Mouse (Mus musculus) forebrain, postnatal 0 days (tissue): ENCODE data around the gene Rnf220. TPM values are rescaled to one million over a fixed set of nuclear protein-coding genes. Genes with fewer than 3 reads are reported as not detected.

Source experiments
- ATAC-seq: fragments of 200-750 bp; cut with Nextera tagmentation; 2 replicates; pipeline ENCODE4 v1.8.0; 2017; ENCODE audit warnings: mild to moderate bottlenecking, moderate library complexity
- DNase-seq: peaks from one replicate; pipeline ENCODE4 v3.0.0-alpha.2; 2015
- H3K27ac ChIP-seq: fragments of 300-500 bp; sonication (generic); 2 replicates; pipeline ENCODE4 v1.5.1; 2014; ENCODE audit warnings: low read depth, mild to moderate bottlenecking, antibody characterized with exemption, low read length, moderate library complexity, mixed read lengths
- H3K27me3 ChIP-seq: fragments of 300-500 bp; sonication (generic); 2 replicates; pipeline ENCODE4 v1.6.1; 2014; ENCODE audit warnings: mild to moderate bottlenecking, low read length, mixed read lengths; ENCODE audit not compliant: insufficient read depth
- H3K36me3 ChIP-seq: fragments of 300-500 bp; sonication (generic); 2 replicates; pipeline ENCODE4 v1.6.1; 2014; ENCODE audit warnings: mild to moderate bottlenecking, moderate library complexity; ENCODE audit not compliant: insufficient read depth
- H3K4me1 ChIP-seq: fragments of 300-500 bp; sonication (generic); 2 replicates; pipeline ENCODE4 v1.6.1; 2014; ENCODE audit warnings: antibody characterized with exemption; ENCODE audit not compliant: insufficient read depth
- H3K4me2 ChIP-seq: fragments of 300-500 bp; sonication (generic); 2 replicates; pipeline ENCODE4 v1.6.1; 2014; ENCODE audit warnings: low read depth, mild to moderate bottlenecking, moderate library complexity
- H3K4me3 ChIP-seq: fragments of 300-500 bp; sonication (generic); 2 replicates; pipeline ENCODE4 v1.5.1; 2014; ENCODE audit warnings: low read depth, low read length, mixed read lengths
- H3K9ac ChIP-seq: fragments of 300-500 bp; sonication (generic); 2 replicates; pipeline ENCODE4 v1.6.1; 2014; ENCODE audit warnings: mild to moderate bottlenecking
- H3K9me3 ChIP-seq: fragments of 300-500 bp; sonication (generic); 2 replicates; pipeline ENCODE4 v1.6.1; 2016; ENCODE audit warnings: low read length
- CTCF ChIP-seq: sonication (generic); IDR thresholded peaks from 2 replicates; pipeline ENCODE4 v1.5.1; 2016; ENCODE audit warnings: antibody characterized with exemption, control low read depth, low read depth
- WGBS: fragments of 180-500 bp; shearing (Covaris S2); extraction: QIAGEN DNeasy Blood & Tissue Kit; methylation state at CpG from one replicate; pipeline ENCODE4 v1.1.7; 2014; 5-methylcytosine and 5-hydroxymethylcytosine counted together
- polyA plus RNA-seq: library from polyadenylated mRNA; unstranded; fragments of >200 nt; fragmentation: Nextera tagmentation; extraction: Ambion mirVana; gene quantifications from 2 replicates; pipeline ENCODE4 v1.2.1, GENCODE M21; 2015
- total RNA-seq: library from RNA; depleted of rRNA; stranded (reverse); fragments of >200 nt; gene quantifications from 2 replicates; pipeline ENCODE4 v1.2.3, GENCODE M21; 2014; rRNA removed

Gene Rnf220
- 160 and 185 TPM in 2 replicates for total RNA-seq
- 123 and 140 TPM in 2 replicates for polyA plus RNA-seq

GRCm38 (mm10) chr4:117496482-117497165, at the start of gene Rnf220:
Gene Rnf220 (minus strand): TSS chr4:117497052.
- TF ChIP-seq CTCF, result peak; percentile 37; the same call in 1 of the 2 replicates
- DNase-seq (peak; percentile 78), ATAC-seq (peak; percentile 88)
- Histone ChIP-seq H3K4me3 (peak within 1 kb of the TSS; percentile 34), H3K27me3 (peaks cover 38% of the 10 kb centered on the region), H3K36me3 (no peaks in the 10 kb centered on the region), H3K4me2 (peak within 1 kb of the TSS; percentile 57), H3K4me1 (0 out of 2 replicates have a peak, but pooled peaks cover 7% of the 10 kb centered on the region), H3K9ac (0 out of 2 replicates have a peak within 1 kb of the TSS, but pooled peaks have one; percentile 25), H3K9me3 (0 out of 2 replicates have a peak, but pooled peaks cover under 1% of the 10 kb centered on the region), H3K27ac (no peak within 1 kb of the TSS)
- under 1% methylated on average over 42 of the region's 42 CpGs for WGBS

- no peak overlapping the region for H3K9ac ChIP-seq
- no peaks in the 10 kb centered on the region for H3K9me3 ChIP-seq
- H3K27ac ChIP-seq, result no peak overlapping the region
- WGBS, result 93% methylated on average over 6 of the region's 6 CpGs
- H3K4me2 ChIP-seq, result no peak overlapping the region
- TF ChIP-seq CTCF, result no peak
- peaks cover 13% of the 10 kb centered on the region for H3K4me1 ChIP-seq
- H3K36me3 ChIP-seq, result no peaks in the 10 kb centered on the region
- no peak overlapping the region for H3K4me3 ChIP-seq
- no peaks in the 10 kb centered on the region for H3K27me3 ChIP-seq
- DNase-seq, result no peak
- ATAC-seq, result no peak
Measured at GRCm38 (mm10) chr4:117546616-117547015, 49.8 kb upstream of the Rnf220 start.

- no peak for ATAC-seq
- Histone ChIP-seq H3K4me1 (peaks cover 6% of the 10 kb centered on the region; the same call in 1 of the 2 replicates), H3K9ac (no peak overlapping the region), H3K36me3 (no peaks in the 10 kb centered on the region), H3K27me3 (no peaks in the 10 kb centered on the region), H3K9me3 (no peaks in the 10 kb centered on the region), H3K27ac (no peak overlapping the region), H3K4me3 (no peak overlapping the region), H3K4me2 (no peak overlapping the region)
- no peak for TF ChIP-seq CTCF
- DNase-seq, result no peak
- 91% methylated on average over 3 of the region's 3 CpGs for WGBS
Measured at GRCm38 (mm10) chr4:117545448-117545847, 48.6 kb upstream of the Rnf220 start.

GRCm38 (mm10) chr4:117540571-117540970, 43.7 kb upstream of the Rnf220 start:
- Histone ChIP-seq H3K4me1 (no peaks in the 10 kb centered on the region), H3K4me2 (no peak overlapping the region), H3K9ac (no peak overlapping the region), H3K9me3 (no peaks in the 10 kb centered on the region), H3K27ac (no peak overlapping the region), H3K27me3 (no peaks in the 10 kb centered on the region), H3K36me3 (no peaks in the 10 kb centered on the region), H3K4me3 (no peak overlapping the region)
- no peak for TF ChIP-seq CTCF
- ATAC-seq, result no peak
- 79% methylated on average over 5 of the region's 5 CpGs for WGBS
- no peak for DNase-seq

GRCm38 (mm10) chr4:117539329-117539980, 42.6 kb upstream of the Rnf220 start:
- 80% methylated on average over 8 of the region's 8 CpGs for WGBS
- Histone ChIP-seq H3K9me3 (no peaks in the 10 kb centered on the region), H3K4me3 (no peak overlapping the region), H3K4me2 (no peak overlapping the region), H3K36me3 (no peaks in the 10 kb centered on the region), H3K27ac (no peak overlapping the region), H3K4me1 (no peaks in the 10 kb centered on the region), H3K27me3 (no peaks in the 10 kb centered on the region), H3K9ac (no peak overlapping the region)
- ATAC-seq (no peak), DNase-seq (no peak)
- no peak for TF ChIP-seq CTCF

- WGBS, result 84% methylated on average over 7 of the region's 7 CpGs
- no peaks in the 10 kb centered on the region for H3K4me1 ChIP-seq
- H3K4me3 ChIP-seq, result no peak overlapping the region
Measured at GRCm38 (mm10) chr4:117537002-117537401, 40.1 kb upstream of the Rnf220 start.

More at GRCm38 (mm10) chr4:117537002-117537401, 40.1 kb upstream of the Rnf220 start:
- Histone ChIP-seq H3K27ac (no peak overlapping the region), H3K9ac (no peak overlapping the region), H3K27me3 (no peaks in the 10 kb centered on the region), H3K4me2 (no peak overlapping the region), H3K9me3 (no peaks in the 10 kb centered on the region), H3K36me3 (no peaks in the 10 kb centered on the region)
- no peak for TF ChIP-seq CTCF
- ATAC-seq (no peak), DNase-seq (no peak)
